Mouse (Mus musculus) C2C12 (cell line): ENCODE results near the gene Nudt5. TPM values are rescaled to one million over a fixed set of nuclear protein-coding genes. Genes with fewer than 3 reads are reported as not detected.
"Not testable (repeated sequence)": the region's sequence is repeated elsewhere in the genome, so short reads cannot be mapped to it uniquely, and the experiment has no call there.

ENCODE experiments used
- H3K27me3 ChIP-seq: one replicate; pipeline ENCODE4 v1.6.1; 2011; ENCODE audit not compliant: control insufficient read depth, insufficient read depth, insufficient read length
- H3K36me3 ChIP-seq: one replicate; pipeline ENCODE4 v1.6.1; 2011; ENCODE audit not compliant: control insufficient read depth, insufficient read depth
- H3K4me3 ChIP-seq: one replicate; pipeline ENCODE4 v1.5.1; 2011; ENCODE audit warnings: mild to moderate bottlenecking, control low read depth; ENCODE audit not compliant: poor library complexity, insufficient read depth, severe bottlenecking
- H3K79me2 ChIP-seq: one replicate; pipeline ENCODE4 v1.6.1; 2011; ENCODE audit not compliant: control insufficient read depth, insufficient read depth
- H3K79me3 ChIP-seq: one replicate; pipeline ENCODE4 v1.6.1; 2011; ENCODE audit warnings: low read depth, control low read depth
- H3ac ChIP-seq: one replicate; pipeline ENCODE3; 2011; ENCODE audit warnings: low read depth; ENCODE audit not compliant: control insufficient read depth, insufficient read length
- CEBPB ChIP-seq: IDR thresholded peaks from one replicate; pipeline ENCODE4 v1.6.1; 2011; ENCODE audit warnings: low read depth, mild to moderate bottlenecking, control low read depth, moderate library complexity
- CTCF ChIP-seq: IDR thresholded peaks from one replicate; pipeline ENCODE4 v1.5.1; 2011; ENCODE audit not compliant: control insufficient read depth, insufficient read depth, insufficient read length
- FOSL1 ChIP-seq: IDR thresholded peaks from one replicate; pipeline ENCODE4 v1.8.0; 2011; ENCODE audit warnings: mild to moderate bottlenecking, low read length; ENCODE audit not compliant: poor library complexity, insufficient read depth, severe bottlenecking
- MAX ChIP-seq: IDR thresholded peaks from one replicate; pipeline ENCODE4 v1.6.1; 2011; ENCODE audit warnings: mild to moderate bottlenecking, control low read depth
- MYOD1 ChIP-seq: IDR thresholded peaks from one replicate; pipeline ENCODE4 v1.6.1; 2011; ENCODE audit warnings: low read depth; ENCODE audit not compliant: control insufficient read depth, insufficient read length
- MYOG ChIP-seq: IDR thresholded peaks from one replicate; pipeline ENCODE4 v1.6.1; 2011; ENCODE audit not compliant: control insufficient read depth, insufficient read length; ENCODE audit errors: extremely low read depth
- USF1 ChIP-seq: IDR thresholded peaks from one replicate; pipeline ENCODE4 v1.6.1; 2011; ENCODE audit warnings: low read depth, mild to moderate bottlenecking, control low read depth, moderate library complexity
- polyA plus RNA-seq: library from polyadenylated mRNA; unstranded; fragments of >200 nt; fragmentation: generic; extraction: Trizol; gene quantifications from one replicate; pipeline ENCODE4 v1.2.1, GENCODE M21; 2012; ENCODE audit warnings: missing spikeins

Nudt5 gene
- polyA plus RNA-seq, 1 experiment = 43.5 TPM

- H3K36me3 ChIP-seq = peaks cover 79% of the 10 kb centered on the region
- no peaks in the 10 kb centered on the region for H3K27me3 ChIP-seq
- no peak overlapping the region for H3ac ChIP-seq
- no peak overlapping the region for H3K4me3 ChIP-seq
- no peaks in the 10 kb centered on the region for H3K79me3 ChIP-seq
- TF ChIP-seq FOSL1 (no peak), USF1 (no peak), MYOD1 (no peak), CEBPB (no peak), MYOG (no peak), CTCF (no peak), MAX (no peak)
- no peaks in the 10 kb centered on the region for H3K79me2 ChIP-seq
Measured at GRCm38 (mm10) chr2:5805228-5805627, 39.6 kb upstream of the Nudt5 start.

GRCm38 (mm10) chr2:5806201-5806600 lies 38.6 kb upstream of the Nudt5 start:
- H3K79me2 ChIP-seq, H3K4me3 ChIP-seq, H3K27me3 ChIP-seq, H3K79me3 ChIP-seq, H3ac ChIP-seq: not testable (repeated sequence)
- H3K36me3 ChIP-seq = peaks cover 84% of the 10 kb centered on the region

- Histone ChIP-seq H3K79me3 (no peaks in the 10 kb centered on the region), H3K79me2 (no peaks in the 10 kb centered on the region), H3K4me3 (no peak overlapping the region), H3K27me3 (no peaks in the 10 kb centered on the region), H3K36me3 (peaks cover 68% of the 10 kb centered on the region), H3ac (no peak overlapping the region)
- TF ChIP-seq MYOG (no peak), CTCF (no peak), USF1 (no peak), MAX (no peak), FOSL1 (no peak), MYOD1 (no peak), CEBPB (no peak)
Measured at GRCm38 (mm10) chr2:5810036-5810718, 34.6 kb upstream of the Nudt5 start.

GRCm38 (mm10) chr2:5811235-5811782 lies 33.5 kb upstream of the Nudt5 start:
- peaks cover 65% of the 10 kb centered on the region for H3K36me3 ChIP-seq
- H3K4me3 ChIP-seq = no peak overlapping the region
- H3K27me3 ChIP-seq = no peaks in the 10 kb centered on the region
- TF ChIP-seq CTCF (no peak), MAX (no peak), MYOD1 (no peak), CEBPB (no peak), MYOG (no peak), USF1 (no peak), FOSL1 (no peak)
- H3K79me3 ChIP-seq = no peaks in the 10 kb centered on the region
- no peaks in the 10 kb centered on the region for H3K79me2 ChIP-seq
- no peak overlapping the region for H3ac ChIP-seq

- H3K27me3 ChIP-seq = no peaks in the 10 kb centered on the region
- no peaks in the 10 kb centered on the region for H3K79me2 ChIP-seq
- peaks cover 77% of the 10 kb centered on the region for H3K36me3 ChIP-seq
- H3ac ChIP-seq = no peak overlapping the region
- no peaks in the 10 kb centered on the region for H3K79me3 ChIP-seq
- TF ChIP-seq MYOG (no peak), USF1 (no peak)
- no peak overlapping the region for H3K4me3 ChIP-seq
Measured at GRCm38 (mm10) chr2:5821264-5821663, 23.6 kb upstream of the Nudt5 start.

- Histone ChIP-seq H3K36me3 (peaks cover 78% of the 10 kb centered on the region), H3K79me3 (no peaks in the 10 kb centered on the region), H3K79me2 (no peaks in the 10 kb centered on the region), H3ac (no peak overlapping the region), H3K4me3 (no peak overlapping the region), H3K27me3 (no peaks in the 10 kb centered on the region)
- TF ChIP-seq CEBPB (no peak), MYOG (no peak), CTCF (no peak), USF1 (no peak), FOSL1 (no peak)
Measured at GRCm38 (mm10) chr2:5822449-5822848, 22.4 kb upstream of the Nudt5 start.
